Mouse (Mus musculus) yolk sac, embryonic 10.5 days (tissue): ENCODE data around the gene Gp1bb.

ENCODE experiments used
- DNase-seq: peaks from one replicate; pipeline ENCODE4 v3.0.0-alpha.2; 2017; ENCODE audit warnings: low spot score

Gene Gp1bb

GRCm38 (mm10) chr16:18622019-18622418 lies at the start of gene Gp1bb:
TSS of gene Gp1bb (minus strand) at chr16:18622403.
- no peak for DNase-seq

DNA sequence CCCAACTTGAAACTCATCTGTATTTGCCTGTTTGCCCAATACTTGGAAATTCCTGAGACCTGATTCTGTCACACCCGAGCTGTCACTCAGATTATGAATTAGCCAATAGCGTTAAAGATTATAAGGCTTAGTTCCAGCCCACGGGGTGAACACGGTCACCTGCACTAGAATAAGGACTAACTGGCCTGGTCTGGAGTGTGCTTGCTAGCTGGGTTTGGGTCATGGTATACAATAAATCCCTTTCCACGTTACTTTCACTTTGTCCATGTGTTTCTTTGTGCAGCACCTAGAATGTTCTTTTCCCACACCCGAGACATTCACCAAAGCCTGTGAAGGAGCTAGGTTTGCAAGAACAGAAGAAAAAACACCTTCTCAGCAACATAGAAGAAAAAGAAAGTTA lies 47.7 kb upstream of the Gp1bb start:
- no peak for DNase-seq

GRCm38 (mm10) chr16:18658597-18658996 lies 36.4 kb upstream of the Gp1bb start:
- DNase-seq, result no peak

DNA sequence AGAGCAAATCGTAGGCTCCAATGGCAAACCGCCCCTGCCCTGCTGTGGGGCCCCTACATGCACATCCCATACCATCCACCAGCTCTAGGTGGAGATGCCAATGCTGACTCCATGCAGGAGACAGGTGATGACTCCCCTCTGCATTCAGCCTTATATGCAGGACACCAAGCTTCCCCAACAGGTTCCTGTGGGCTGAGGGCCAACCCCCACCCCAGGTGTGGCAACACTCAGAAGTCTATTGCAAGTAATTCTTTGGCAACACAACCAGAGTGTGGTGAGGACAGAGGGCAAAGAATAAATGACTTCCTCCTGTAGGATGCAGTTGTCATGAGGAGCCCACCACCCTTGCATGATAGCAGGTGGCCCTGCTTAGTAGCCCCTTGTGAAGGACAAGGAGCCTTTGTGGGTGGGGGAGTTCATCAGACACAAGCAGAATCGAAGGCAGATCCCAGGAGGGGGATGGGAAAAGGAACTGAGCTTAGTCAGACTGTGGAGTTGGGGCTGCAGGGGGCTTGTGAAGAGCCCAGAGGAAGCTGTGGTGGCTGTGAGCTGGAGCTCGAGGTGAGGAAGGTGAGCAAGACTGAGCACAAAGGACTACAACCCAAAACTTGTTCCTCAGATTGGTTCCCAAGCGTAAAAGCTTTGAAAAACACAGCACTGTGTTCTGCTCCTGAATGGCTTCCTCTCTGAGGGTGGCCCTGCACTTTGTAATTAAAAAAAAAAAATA lies 33.3 kb upstream of the Gp1bb start:
- no peak for DNase-seq

GRCm38 (mm10) chr16:18653290-18654160 lies 31.3 kb upstream of the Gp1bb start:
- DNase-seq, result no peak

DNA sequence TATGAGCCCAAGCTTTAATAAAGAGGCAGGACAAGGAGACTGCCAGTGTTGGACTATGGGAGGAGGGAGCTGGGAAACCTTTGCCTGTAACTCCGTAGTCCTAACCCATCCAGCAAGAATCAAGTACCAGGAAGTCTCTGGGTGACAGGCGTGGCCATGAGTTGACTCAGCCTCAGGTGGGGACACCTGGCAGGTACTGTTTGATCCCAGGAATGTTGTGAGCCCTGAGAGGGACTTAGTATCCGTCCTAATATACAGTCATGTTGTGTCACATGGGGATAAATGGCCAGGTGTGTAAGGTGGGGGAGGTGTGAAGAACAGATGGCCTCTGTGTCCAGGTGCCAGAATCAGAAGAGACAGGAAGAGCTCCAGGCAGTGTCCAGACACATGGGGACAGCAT lies 26.9 kb upstream of the Gp1bb start:
- DNase-seq, result no peak

DNA sequence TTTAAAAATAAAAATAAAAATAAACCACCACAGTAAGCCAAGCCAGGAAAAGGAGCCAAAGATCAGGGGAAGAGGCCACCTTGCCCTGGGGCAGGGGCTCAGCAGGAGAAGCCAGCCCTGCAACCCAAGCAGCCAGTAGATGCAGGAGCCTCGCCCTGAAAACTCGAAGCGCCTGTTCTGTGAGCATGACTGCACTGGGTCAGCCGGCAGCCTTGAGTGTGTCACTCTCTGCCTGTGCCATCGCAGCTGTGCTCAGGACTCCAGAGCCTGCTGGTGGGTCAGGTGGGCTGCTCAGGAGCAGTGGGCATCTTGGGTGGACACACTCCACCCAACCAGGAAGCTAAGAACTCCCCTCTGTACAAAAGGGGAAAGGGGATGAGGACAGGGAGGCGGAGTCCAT lies 23.1 kb upstream of the Gp1bb start:
- DNase-seq, result no peak

DNA sequence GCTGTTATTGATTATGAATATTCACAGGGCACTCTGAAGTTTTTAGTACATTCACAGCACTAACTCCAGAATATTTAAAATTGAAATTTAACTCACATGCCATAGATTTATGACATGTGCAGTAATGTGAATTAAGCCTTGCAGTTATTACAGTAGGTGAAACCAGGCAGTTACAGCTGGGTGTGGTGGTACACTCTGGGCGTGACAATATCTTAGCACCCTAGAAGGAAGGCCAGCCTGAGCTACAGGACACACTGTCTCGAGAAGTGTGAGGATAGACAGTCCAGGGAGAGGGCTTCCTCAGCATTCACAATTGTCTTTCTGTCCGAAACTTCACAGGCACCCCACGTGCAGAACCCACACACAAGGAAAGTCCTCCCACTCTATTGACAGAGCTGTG lies 22.3 kb upstream of the Gp1bb start:
- no peak for DNase-seq

DNA sequence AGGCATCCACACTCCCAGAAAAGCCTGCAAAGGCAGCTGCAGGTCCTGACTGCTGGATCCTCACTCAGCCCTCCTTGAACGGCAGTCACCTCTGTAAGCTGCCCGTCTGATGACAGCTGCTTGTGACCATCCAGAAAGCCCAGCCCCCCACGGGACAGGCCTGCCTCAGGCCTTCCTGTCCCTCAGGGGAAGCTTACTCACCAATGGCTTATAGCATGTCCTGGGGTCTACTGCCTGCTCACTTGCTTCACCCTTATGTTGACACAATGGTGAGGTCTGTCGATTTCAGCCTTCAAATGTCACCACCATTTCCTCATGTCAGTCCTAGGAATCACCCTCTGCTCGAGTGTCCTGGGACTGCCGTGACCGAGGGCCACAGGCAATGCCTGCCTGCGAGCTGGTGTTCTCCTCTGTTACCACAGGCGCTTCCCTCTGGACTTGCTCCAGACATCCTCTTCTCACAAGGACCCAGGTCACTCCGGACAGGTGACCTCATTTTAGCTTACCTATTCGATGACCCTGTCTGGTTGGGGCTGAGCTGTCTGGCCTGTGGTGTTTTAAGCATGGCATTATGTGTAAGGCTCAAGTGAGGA lies 21.3 kb upstream of the Gp1bb start:
- no peak for DNase-seq

GRCm38 (mm10) chr16:18642897-18643296 lies 20.7 kb upstream of the Gp1bb start:
- no peak for DNase-seq

- DNase-seq, result no peak
These were observed 20.1 kb upstream of the Gp1bb start for GRCm38 (mm10) chr16:18642291-18642690.

GRCm38 (mm10) chr16:18639382-18639929 lies 17.3 kb upstream of the Gp1bb start:
- no peak for DNase-seq

GRCm38 (mm10) chr16:18638396-18638795 lies 16.2 kb upstream of the Gp1bb start:
- DNase-seq, result no peak

- no peak for DNase-seq
These were observed 14.6 kb upstream of the Gp1bb start for GRCm38 (mm10) chr16:18636804-18637203.

GRCm38 (mm10) chr16:18636401-18636800 lies 14.2 kb upstream of the Gp1bb start:
- no peak for DNase-seq

DNA sequence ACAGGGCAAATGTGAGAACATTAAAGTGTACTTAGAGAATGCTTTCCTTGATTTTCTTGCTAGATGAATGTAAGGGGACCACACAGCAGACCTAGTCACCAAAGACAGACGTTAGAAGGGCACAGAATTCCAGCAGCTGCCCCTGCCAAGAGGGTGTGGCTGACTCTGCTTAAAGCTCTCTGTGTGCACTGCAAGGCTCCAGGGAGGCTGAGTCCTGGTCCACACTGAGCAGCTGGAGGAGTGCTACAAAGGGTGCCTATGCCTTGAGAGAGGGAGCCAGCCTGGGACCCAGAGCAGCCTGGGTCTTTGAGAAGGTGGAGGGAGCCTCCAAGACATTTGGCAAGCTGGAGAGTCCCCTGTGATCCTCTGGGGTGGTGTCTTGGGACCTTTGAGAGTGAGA lies 11.1 kb upstream of the Gp1bb start:
- no peak for DNase-seq

DNA sequence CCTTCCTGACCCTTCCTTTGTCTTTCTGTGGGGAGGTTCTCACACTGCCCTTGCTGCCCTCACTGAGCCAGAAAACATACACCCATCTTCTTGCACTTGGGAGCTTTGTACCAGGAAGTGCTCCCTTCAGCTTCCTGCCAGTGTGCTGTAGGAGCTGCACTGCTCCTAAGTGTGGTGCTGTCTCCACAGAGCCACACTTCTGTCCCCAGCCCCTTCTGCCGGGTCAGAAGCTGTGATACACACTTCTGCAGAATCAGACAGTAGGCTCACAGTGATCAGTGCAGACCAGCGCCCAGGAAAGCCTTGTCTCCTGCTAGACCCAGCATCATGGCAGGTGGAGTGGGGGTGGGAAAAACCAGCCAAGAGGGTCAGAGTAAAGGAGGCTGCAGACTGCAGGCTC lies 10.6 kb upstream of the Gp1bb start:
- no peak for DNase-seq

GRCm38 (mm10) chr16:18632059-18632458 lies 9.9 kb upstream of the Gp1bb start:
- DNase-seq, result no peak

GRCm38 (mm10) chr16:18631141-18631540 lies 8.9 kb upstream of the Gp1bb start:
- DNase-seq, result no peak

DNA sequence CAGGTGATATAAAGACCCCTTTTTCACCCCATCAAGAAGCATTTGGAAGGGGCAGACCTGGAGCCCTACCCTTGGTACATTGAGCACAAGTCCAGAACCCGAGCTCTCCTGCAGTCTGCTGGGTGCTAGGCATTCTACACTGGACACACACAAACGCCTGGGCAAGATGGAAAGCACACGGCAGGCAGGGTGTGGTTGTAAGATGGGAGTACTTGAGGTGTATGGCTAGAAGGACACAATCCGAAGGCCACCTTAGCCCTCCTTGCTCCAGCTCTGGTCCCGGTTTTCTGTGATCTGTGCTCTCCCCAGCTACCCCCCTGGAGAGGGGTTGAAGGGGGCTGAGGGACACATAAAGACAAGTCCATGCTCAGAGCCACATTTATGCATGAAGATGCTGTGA lies 8.1 kb upstream of the Gp1bb start:
- no peak for DNase-seq

DNA sequence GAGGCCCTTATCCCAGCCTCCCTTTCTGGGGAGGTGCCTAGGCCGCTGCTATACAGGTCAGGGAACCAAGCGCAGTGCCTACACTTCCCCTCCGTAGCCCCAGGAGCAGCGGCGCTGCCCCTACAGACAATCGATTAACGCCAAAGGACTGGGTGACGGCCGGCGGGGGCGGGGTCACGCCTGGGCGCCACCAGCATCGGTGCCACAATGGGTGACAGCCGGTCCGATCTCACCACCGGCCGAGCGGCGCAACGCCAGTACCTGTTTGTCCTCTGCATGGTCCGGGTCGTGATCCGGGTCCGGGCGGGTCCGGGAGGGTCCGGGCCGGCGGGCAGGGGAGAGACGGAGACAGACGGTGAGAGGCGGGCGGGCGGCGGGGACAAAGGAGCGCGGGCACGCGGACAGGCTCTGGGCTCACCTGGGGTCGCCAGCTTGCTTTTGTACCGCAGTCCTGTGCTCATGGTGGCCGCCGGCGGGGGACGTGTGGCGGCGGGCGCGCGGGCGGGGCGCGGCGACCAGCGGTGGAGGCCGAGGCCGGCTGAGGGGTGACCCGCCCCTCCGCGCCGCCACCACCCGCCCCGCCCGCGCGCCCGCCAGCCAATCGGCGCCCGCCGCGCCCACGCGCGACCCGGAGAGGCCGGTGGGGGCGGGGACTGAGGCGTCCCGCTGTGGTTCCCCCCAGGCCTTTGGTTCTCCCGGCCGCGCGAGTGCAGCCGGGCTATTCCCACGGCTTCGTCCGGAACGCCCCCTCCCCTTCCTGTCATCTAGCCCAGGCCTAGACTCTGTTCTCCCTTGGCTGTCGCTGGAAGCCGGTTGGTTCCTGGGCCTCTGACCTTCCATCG lies 7.4 kb upstream of the Gp1bb start, which contains the start of gene Sept5:
Gene Sept5, minus strand, starts transcription at position 565 of the 842 bp plus-strand sequence.
- DNase-seq, result no peak

DNA sequence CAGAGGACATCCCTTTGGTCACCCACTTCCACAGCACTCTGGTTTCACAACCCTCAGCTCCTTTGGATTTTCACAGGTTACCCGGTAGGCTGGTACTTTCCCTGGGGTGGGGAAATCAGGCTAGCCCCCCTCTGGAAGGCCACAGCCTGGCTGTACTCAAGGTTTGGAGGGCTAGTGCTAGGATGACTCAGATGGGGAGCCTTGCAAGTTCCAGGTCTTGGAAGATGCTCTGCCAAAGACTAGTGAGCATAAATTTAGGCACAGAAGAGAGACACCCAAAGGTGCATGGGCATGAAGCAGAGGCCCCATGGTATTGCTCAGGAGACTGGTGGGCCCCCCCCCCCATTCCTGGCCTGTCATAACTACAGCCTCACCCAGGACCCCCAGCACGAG lies 6.7 kb upstream of the Gp1bb start:
- DNase-seq, result no peak
